Mouse (Mus musculus): ENCODE data around the gene Crtc3. TPM values are rescaled to one million over a fixed set of nuclear protein-coding genes. Genes with fewer than 3 reads are reported as not detected.

The Crtc3 gene
- polyA plus RNA-seq, 1 experiment from 2014 or later = 22.6 TPM

- peak; percentile 21; the same call in 1 of the 2 replicates for ATAC-seq (ENCODE audit: insufficient read depth, low FRiP score, low read depth)
- Histone ChIP-seq H3K36me3 (peaks cover 29% of the 10 kb centered on the region), H3K27ac (no peak overlapping the region)
These were observed 101.0 kb downstream of the Crtc3 start for GRCm38 (mm10) chr7:80587684-80588083.

GRCm38 (mm10) chr7:80586681-80587660 is 101.7 kb downstream of the Crtc3 start:
- Histone ChIP-seq H3K4me1 (peaks cover 10% of the 10 kb centered on the region), H3K4me2 (peak overlapping the region; percentile 32; the same call in 1 of the 2 replicates), H3K27ac (no peak overlapping the region; the same call in 1 of the 2 replicates), H3K9ac (no peak overlapping the region), H3K36me3 (peaks cover 23% of the 10 kb centered on the region), H3K27me3 (replicated peaks) (no peaks in the 10 kb centered on the region), H3K4me3 (replicated peaks) (no peak overlapping the region), H3K9me3 (no peaks in the 10 kb centered on the region)
- peak; percentile 25; the same call in 1 of the 2 replicates for ATAC-seq (ENCODE audit: insufficient read depth, low FRiP score, low read depth)
- 25% methylated on average over 28 of the region's 29 CpGs for WGBS

More at GRCm38 (mm10) chr7:80587684-80588083, 101.0 kb downstream of the Crtc3 start:
- H3K9me3 ChIP-seq = no peaks in the 10 kb centered on the region
- H3K4me2 ChIP-seq = peak overlapping the region; percentile 32; the same call in 1 of the 2 replicates
- H3K27me3 ChIP-seq (replicated peaks) = no peaks in the 10 kb centered on the region
- 29% methylated on average over 10 of the region's 10 CpGs for WGBS
- no peak overlapping the region for H3K4me3 ChIP-seq (replicated peaks)
- no peak overlapping the region for H3K9ac ChIP-seq
- peaks cover 10% of the 10 kb centered on the region for H3K4me1 ChIP-seq

DNA sequence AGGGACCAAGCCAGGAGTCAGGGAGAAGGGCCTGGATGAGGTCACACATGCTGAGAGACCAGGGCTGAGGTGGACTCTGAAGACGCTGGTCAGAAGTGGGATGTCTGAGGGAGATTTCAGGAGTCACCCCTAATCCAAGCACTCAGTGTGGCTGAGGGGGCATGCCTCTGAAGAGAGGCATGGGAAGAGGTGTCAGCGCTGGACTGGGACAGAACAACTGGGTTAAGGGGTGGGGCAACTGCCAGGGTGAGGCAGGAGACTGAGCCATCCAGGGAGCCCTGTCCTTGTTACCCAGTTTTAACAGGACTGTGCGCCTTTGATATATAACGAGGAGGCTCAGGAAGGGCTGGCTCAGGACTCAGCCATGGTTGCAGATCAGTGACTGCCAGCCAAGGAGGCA is 102.5 kb downstream of the Crtc3 start:
- H3K27me3 ChIP-seq (replicated peaks) = no peaks in the 10 kb centered on the region
- WGBS = 70% methylated on average over 4 of the region's 4 CpGs
- H3K9ac ChIP-seq = no peak overlapping the region
- no peak overlapping the region for H3K4me2 ChIP-seq
- peaks cover 10% of the 10 kb centered on the region for H3K4me1 ChIP-seq
- H3K36me3 ChIP-seq = peaks cover 18% of the 10 kb centered on the region
- ATAC-seq (ENCODE audit: insufficient read depth, low FRiP score, low read depth) = no peak
- H3K27ac ChIP-seq = peak overlapping the region; percentile 38; the same call in 1 of the 2 replicates
- no peaks in the 10 kb centered on the region for H3K9me3 ChIP-seq
- H3K4me3 ChIP-seq (replicated peaks) = no peak overlapping the region

DNA sequence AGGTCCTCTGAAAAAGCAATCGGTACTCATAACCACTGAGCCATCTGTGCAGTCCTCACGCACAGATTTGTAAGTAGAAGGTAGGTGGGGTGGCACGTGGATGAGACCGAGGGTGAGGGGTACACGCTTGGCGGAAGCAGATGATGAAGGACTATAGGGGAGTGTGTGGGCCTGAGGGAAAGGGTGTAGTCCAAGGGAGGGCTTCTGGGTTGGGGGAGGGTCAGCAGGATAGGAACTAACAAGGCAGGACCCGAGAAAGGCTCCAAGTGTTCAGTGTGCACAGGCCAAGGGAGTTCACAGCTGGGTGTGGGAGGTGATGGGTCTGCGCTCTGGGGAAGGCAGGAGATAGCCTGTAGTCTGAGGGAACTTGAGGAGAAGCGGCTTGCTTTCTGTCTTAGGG is 103.3 kb downstream of the Crtc3 start:
- H3K9ac ChIP-seq = no peak overlapping the region
- H3K4me2 ChIP-seq = no peak overlapping the region
- no peak for ATAC-seq (ENCODE audit: insufficient read depth, low FRiP score, low read depth)
- H3K27ac ChIP-seq = no peak overlapping the region
- WGBS = 82% methylated on average over 9 of the region's 9 CpGs
- no peaks in the 10 kb centered on the region for H3K27me3 ChIP-seq (replicated peaks)
- H3K36me3 ChIP-seq = peaks cover 18% of the 10 kb centered on the region
- peaks cover 10% of the 10 kb centered on the region for H3K4me1 ChIP-seq
- H3K4me3 ChIP-seq (replicated peaks) = no peak overlapping the region
- H3K9me3 ChIP-seq = no peaks in the 10 kb centered on the region

DNA sequence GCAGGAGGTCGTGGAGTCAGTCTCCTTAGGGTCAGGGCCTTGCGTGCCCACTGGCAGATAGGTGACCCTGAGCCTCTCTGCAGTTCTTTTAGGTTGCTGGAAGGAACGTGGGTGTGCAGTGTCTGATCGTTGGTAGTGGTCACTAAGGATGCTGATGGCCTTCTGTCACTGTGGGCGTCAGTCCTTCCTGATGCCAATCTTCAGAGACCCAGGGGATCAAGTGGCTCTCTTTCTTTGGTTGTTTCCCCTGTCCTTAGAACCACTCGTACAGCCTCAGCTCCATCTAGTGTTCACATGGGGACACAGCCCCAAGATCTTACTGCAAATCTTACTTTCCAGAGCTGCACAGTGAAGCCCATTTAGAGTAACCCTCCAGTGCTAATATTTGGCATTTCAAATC is 104.7 kb downstream of the Crtc3 start:
- H3K4me2 ChIP-seq = no peak overlapping the region
- H3K27me3 ChIP-seq (replicated peaks) = no peaks in the 10 kb centered on the region
- no peak overlapping the region for H3K9ac ChIP-seq
- H3K36me3 ChIP-seq = peaks cover 7% of the 10 kb centered on the region
- no peaks in the 10 kb centered on the region for H3K9me3 ChIP-seq
- H3K4me1 ChIP-seq = peaks cover 10% of the 10 kb centered on the region
- no peak overlapping the region for H3K4me3 ChIP-seq (replicated peaks)
- 35% methylated on average over 6 of the region's 6 CpGs for WGBS
- no peak overlapping the region for H3K27ac ChIP-seq
- peak; percentile 42; the same call in 1 of the 2 replicates for ATAC-seq (ENCODE audit: insufficient read depth, low FRiP score, low read depth)

- no peak overlapping the region for H3K27ac ChIP-seq
- H3K36me3 ChIP-seq = no peaks in the 10 kb centered on the region
- WGBS = 56% methylated on average over 20 of the region's 20 CpGs
- peak; percentile 30; the same call in 1 of the 2 replicates for ATAC-seq (ENCODE audit: insufficient read depth, low FRiP score, low read depth)
- H3K9ac ChIP-seq = no peak overlapping the region
- no peak overlapping the region for H3K4me3 ChIP-seq (replicated peaks)
- no peaks in the 10 kb centered on the region for H3K27me3 ChIP-seq (replicated peaks)
- no peaks in the 10 kb centered on the region for H3K9me3 ChIP-seq
- H3K4me2 ChIP-seq = peak overlapping the region; percentile 13; the same call in 1 of the 2 replicates
- H3K4me1 ChIP-seq = peaks cover 10% of the 10 kb centered on the region
These were observed 105.7 kb downstream of the Crtc3 start for GRCm38 (mm10) chr7:80582821-80583451.

DNA sequence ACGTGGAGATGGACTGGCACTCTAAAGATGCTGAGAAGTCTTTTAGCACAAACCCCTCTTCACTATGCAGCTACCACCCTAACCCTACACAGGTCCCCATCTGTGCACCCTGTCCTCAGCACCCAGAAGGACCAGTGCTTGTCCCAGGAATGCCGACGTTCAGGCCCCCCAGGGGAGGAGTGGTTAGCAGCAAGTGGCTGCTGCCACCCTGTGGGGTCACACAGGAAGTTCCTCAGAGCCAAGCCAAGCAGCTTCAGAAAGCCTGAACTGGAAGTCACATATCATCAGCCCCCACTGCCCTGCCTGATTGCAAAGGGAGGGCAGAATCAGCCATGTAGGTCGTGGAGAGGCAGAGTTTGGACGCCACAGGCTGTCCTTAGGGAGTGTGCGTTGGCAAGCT is 108.3 kb downstream of the Crtc3 start:
- ATAC-seq (ENCODE audit: insufficient read depth, low FRiP score, low read depth) = no peak
- no peaks in the 10 kb centered on the region for H3K27me3 ChIP-seq (replicated peaks)
- no peak overlapping the region for H3K4me2 ChIP-seq
- no peaks in the 10 kb centered on the region for H3K9me3 ChIP-seq
- H3K27ac ChIP-seq = no peak overlapping the region
- H3K4me1 ChIP-seq = peaks cover 3% of the 10 kb centered on the region; the same call in 1 of the 2 replicates
- H3K9ac ChIP-seq = no peak overlapping the region
- 30% methylated on average over 6 of the region's 6 CpGs for WGBS
- no peaks in the 10 kb centered on the region for H3K36me3 ChIP-seq
- H3K4me3 ChIP-seq (replicated peaks) = no peak overlapping the region

DNA sequence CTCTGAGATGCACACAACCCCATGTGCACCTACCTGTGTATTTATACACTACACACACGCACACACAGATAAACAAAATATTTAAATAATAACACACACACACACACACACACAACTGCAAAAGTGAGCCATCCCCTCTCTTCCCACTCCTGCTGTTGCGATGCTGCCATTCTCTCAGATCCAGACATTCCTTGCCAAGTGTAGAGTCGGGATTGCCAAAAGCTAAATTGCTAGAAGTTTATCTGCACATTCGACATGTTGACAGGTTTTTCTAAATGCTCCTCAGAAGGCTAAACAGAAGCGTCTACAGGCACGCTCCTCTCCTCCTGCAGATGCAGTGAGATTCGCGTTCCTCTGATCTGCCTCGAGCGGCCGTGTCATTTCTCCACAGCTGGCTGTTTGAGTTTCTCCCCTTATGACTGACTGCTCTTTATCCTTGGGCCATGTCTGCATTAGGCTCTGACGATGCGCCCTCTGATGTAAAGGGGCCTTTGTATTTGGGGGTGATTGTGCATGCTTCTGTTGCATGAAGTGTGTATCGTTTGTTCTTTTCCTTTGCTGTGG is 111.2 kb downstream of the Crtc3 start:
- no peak overlapping the region for H3K27ac ChIP-seq
- H3K9ac ChIP-seq = no peak overlapping the region

DNA sequence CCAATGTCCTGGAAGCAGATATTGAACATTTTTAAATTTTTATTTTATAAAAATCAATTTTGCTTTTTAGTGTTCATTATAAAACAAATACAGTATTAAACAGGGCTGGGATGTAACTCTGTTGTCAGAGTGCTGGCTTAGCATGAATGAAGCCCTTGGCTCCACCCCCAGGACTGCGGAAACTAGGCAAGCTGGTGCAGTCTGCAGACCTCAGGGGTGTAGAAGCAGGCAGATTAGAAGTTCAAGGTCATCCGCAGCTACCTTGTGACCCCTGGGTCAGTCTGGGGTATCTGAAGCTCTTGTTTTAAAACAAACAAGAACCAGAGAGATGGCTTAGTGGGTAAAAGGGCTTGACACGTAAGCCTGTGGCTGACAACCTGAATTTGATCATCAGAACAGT is 112.1 kb downstream of the Crtc3 start:
- no peak overlapping the region for H3K4me3 ChIP-seq (replicated peaks)
- no peaks in the 10 kb centered on the region for H3K27me3 ChIP-seq (replicated peaks)
- H3K4me2 ChIP-seq = no peak overlapping the region
- 59% methylated on average over 3 of the region's 3 CpGs for WGBS
- no peak overlapping the region for H3K27ac ChIP-seq
- H3K9me3 ChIP-seq = no peaks in the 10 kb centered on the region
- H3K9ac ChIP-seq = no peak overlapping the region
- H3K4me1 ChIP-seq = no peaks in the 10 kb centered on the region
- no peaks in the 10 kb centered on the region for H3K36me3 ChIP-seq
- no peak for ATAC-seq (ENCODE audit: insufficient read depth, low FRiP score, low read depth)

More for the DNA sequence above, 111.2 kb downstream of the Crtc3 start:
- no peak overlapping the region for H3K4me2 ChIP-seq
- no peaks in the 10 kb centered on the region for H3K36me3 ChIP-seq
- no peak for ATAC-seq (ENCODE audit: insufficient read depth, low FRiP score, low read depth)
- H3K4me3 ChIP-seq (replicated peaks) = no peak overlapping the region
- H3K4me1 ChIP-seq = no peaks in the 10 kb centered on the region
- 41% methylated on average over 14 of the region's 14 CpGs for WGBS
- no peaks in the 10 kb centered on the region for H3K27me3 ChIP-seq (replicated peaks)
- no peaks in the 10 kb centered on the region for H3K9me3 ChIP-seq

DNA sequence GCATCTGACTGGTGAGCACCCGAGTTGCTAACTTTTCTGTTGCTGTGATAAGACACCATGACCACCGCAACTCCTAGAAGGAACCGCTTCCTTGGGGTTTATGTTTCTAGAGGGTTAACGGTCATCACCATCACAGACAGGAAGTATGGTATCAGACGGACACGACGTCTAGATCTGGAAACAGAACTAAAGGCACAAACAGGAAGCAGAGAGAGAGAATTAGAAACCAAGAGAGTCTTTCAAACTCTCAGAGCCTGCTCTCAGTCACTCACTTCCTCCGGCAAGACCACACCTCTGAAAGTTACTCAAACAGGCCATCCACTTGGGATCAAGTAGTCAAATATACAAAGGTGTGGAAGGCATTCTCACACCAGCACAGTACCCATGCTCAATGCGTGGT is 112.9 kb downstream of the Crtc3 start:
- Histone ChIP-seq H3K9me3 (no peaks in the 10 kb centered on the region), H3K27me3 (replicated peaks) (no peaks in the 10 kb centered on the region), H3K9ac (no peak overlapping the region), H3K4me2 (no peak overlapping the region), H3K36me3 (no peaks in the 10 kb centered on the region), H3K4me3 (replicated peaks) (no peak overlapping the region), H3K4me1 (no peaks in the 10 kb centered on the region), H3K27ac (no peak overlapping the region)
- no peak for ATAC-seq (ENCODE audit: insufficient read depth, low FRiP score, low read depth)
- whole genome bisulfite sequencing = 62% methylated on average over 9 of the region's 9 CpGs

- no peak for ATAC-seq (ENCODE audit: insufficient read depth, low FRiP score, low read depth)
- no peaks in the 10 kb centered on the region for H3K27me3 ChIP-seq (replicated peaks)
- whole genome bisulfite sequencing = 60% methylated on average over 3 of the region's 3 CpGs
- no peaks in the 10 kb centered on the region for H3K36me3 ChIP-seq
- H3K4me1 ChIP-seq = no peaks in the 10 kb centered on the region
- no peak overlapping the region for H3K4me2 ChIP-seq
- H3K9me3 ChIP-seq = no peaks in the 10 kb centered on the region
- H3K9ac ChIP-seq = no peak overlapping the region
- no peak overlapping the region for H3K27ac ChIP-seq
- no peak overlapping the region for H3K4me3 ChIP-seq (replicated peaks)
These were observed 115.6 kb downstream of the Crtc3 start for GRCm38 (mm10) chr7:80573076-80573475.
